Mouse (Mus musculus) liver, embryonic 15.5 days (tissue): ENCODE measurements at regions not wholly inside any gene's neighbourhood (a gene's known extent, or its start where the extent isn't known, plus 50 kb on each side); places are given as distances from the start of the nearest gene placed in this dataset.
"Not testable (repeated sequence)": the region's sequence is repeated elsewhere in the genome, so short reads cannot be mapped to it uniquely, and the experiment has no call there.

ENCODE experiments used
- ATAC-seq: fragments of 200-750 bp; cut with Nextera tagmentation; 2 replicates; pipeline ENCODE4 v1.8.0; 2017; ENCODE audit warnings: moderate number of reproducible peaks, mild to moderate bottlenecking, moderate library complexity; ENCODE audit not compliant: insufficient read depth
- H3K27ac ChIP-seq: fragments of 300-500 bp; sonication (generic); replicated peaks from 2 replicates; pipeline ENCODE4 v1.5.1; 2015; ENCODE audit warnings: mild to moderate bottlenecking, inconsistent platforms
- H3K27me3 ChIP-seq: fragments of 300-500 bp; sonication (generic); 2 replicates; pipeline ENCODE4 v1.6.1; 2015; ENCODE audit warnings: mild to moderate bottlenecking, inconsistent platforms
- H3K36me3 ChIP-seq: fragments of 300-500 bp; sonication (generic); replicated peaks from 2 replicates; pipeline ENCODE4 v1.6.1; 2015; ENCODE audit warnings: moderate library complexity, mild to moderate bottlenecking, inconsistent platforms
- H3K4me1 ChIP-seq: fragments of 300-500 bp; sonication (generic); replicated peaks from 2 replicates; pipeline ENCODE4 v1.6.1; 2015; ENCODE audit warnings: inconsistent platforms
- H3K4me2 ChIP-seq: fragments of 300-500 bp; sonication (generic); 2 replicates; pipeline ENCODE4 v1.6.1; 2015; ENCODE audit warnings: moderate library complexity, mild to moderate bottlenecking, inconsistent platforms
- H3K4me3 ChIP-seq: fragments of 300-500 bp; sonication (generic); replicated peaks from 2 replicates; pipeline ENCODE4 v1.5.1; 2015; ENCODE audit warnings: mild to moderate bottlenecking, inconsistent platforms
- H3K9ac ChIP-seq: fragments of 300-500 bp; sonication (generic); 2 replicates; pipeline ENCODE4 v1.6.1; 2015; ENCODE audit warnings: moderate library complexity, mild to moderate bottlenecking, inconsistent platforms
- H3K9me3 ChIP-seq: fragments of 300-500 bp; sonication (generic); replicated peaks from 2 replicates; pipeline ENCODE4 v1.6.1; 2016; ENCODE audit warnings: inconsistent platforms
- WGBS: fragments of 180-500 bp; shearing (Covaris S2); methylation state at CpG from one replicate; pipeline ENCODE4 v1.1.7; 2015; ENCODE audit warnings: mixed read lengths; ENCODE audit not compliant: insufficient replicate concordance; 5-methylcytosine and 5-hydroxymethylcytosine counted together

- WGBS: 54% methylated on average over 5 of the region's 5 CpGs
- Histone ChIP-seq H3K9me3 (no peaks in the 10 kb centered on the region), H3K9ac (no peak overlapping the region), H3K27me3 (no peaks in the 10 kb centered on the region), H3K4me1 (no peaks in the 10 kb centered on the region), H3K4me3 (no peak overlapping the region), H3K36me3 (no peaks in the 10 kb centered on the region), H3K4me2 (no peak overlapping the region), H3K27ac (no peak overlapping the region)
- no peak for ATAC-seq
Measured at GRCm38 (mm10) chr10:66643160-66643559, 452.8 kb upstream of the Jmjd1c start.

GRCm38 (mm10) chr10:66657520-66657919, 438.4 kb upstream of the Jmjd1c start:
- ATAC-seq: no peak
- H3K9me3 ChIP-seq: no peaks in the 10 kb centered on the region
- no peak overlapping the region for H3K9ac ChIP-seq
- H3K27me3 ChIP-seq: no peaks in the 10 kb centered on the region
- WGBS: 68% methylated on average over 5 of the region's 5 CpGs
- no peak overlapping the region for H3K27ac ChIP-seq
- H3K4me3 ChIP-seq: no peak overlapping the region
- H3K4me2 ChIP-seq: no peak overlapping the region
- H3K36me3 ChIP-seq: no peaks in the 10 kb centered on the region
- no peaks in the 10 kb centered on the region for H3K4me1 ChIP-seq

GRCm38 (mm10) chr10:66683160-66683559, 412.8 kb upstream of the Jmjd1c start:
- Histone ChIP-seq H3K4me2 (no peak overlapping the region), H3K9ac (no peak overlapping the region), H3K9me3 (peaks cover 8% of the 10 kb centered on the region; the same call in 1 of the 2 replicates), H3K36me3 (no peaks in the 10 kb centered on the region), H3K27ac (no peak overlapping the region), H3K4me1 (no peaks in the 10 kb centered on the region), H3K27me3 (no peaks in the 10 kb centered on the region), H3K4me3 (no peak overlapping the region)
- WGBS: 70% methylated on average over 6 of the region's 6 CpGs
- no peak for ATAC-seq

GRCm38 (mm10) chr10:66689196-66689595, 406.7 kb upstream of the Jmjd1c start:
- peaks cover 13% of the 10 kb centered on the region; the same call in 1 of the 2 replicates for H3K9me3 ChIP-seq
- ATAC-seq, H3K27me3 ChIP-seq, H3K36me3 ChIP-seq, H3K4me2 ChIP-seq, H3K9ac ChIP-seq, H3K4me3 ChIP-seq, H3K27ac ChIP-seq, H3K4me1 ChIP-seq: not testable (repeated sequence)
- WGBS: 38% methylated on average over 2 of the region's 2 CpGs

- WGBS: 62% methylated on average over 11 of the region's 11 CpGs
Measured at GRCm38 (mm10) chr10:66694549-66695285, 401.2 kb upstream of the Jmjd1c start.

GRCm38 (mm10) chr10:66714926-66715325, 381.0 kb upstream of the Jmjd1c start:
- not testable (repeated sequence) for H3K4me1 ChIP-seq, H3K27me3 ChIP-seq, ATAC-seq, H3K4me2 ChIP-seq, H3K36me3 ChIP-seq, H3K9ac ChIP-seq, H3K27ac ChIP-seq, H3K4me3 ChIP-seq
- WGBS: 71% methylated on average over 9 of the region's 9 CpGs
- H3K9me3 ChIP-seq: peaks cover 11% of the 10 kb centered on the region; the same call in 1 of the 2 replicates

More at GRCm38 (mm10) chr10:66694549-66695285, 401.2 kb upstream of the Jmjd1c start:
- H3K4me2 ChIP-seq: no peak overlapping the region
- no peaks in the 10 kb centered on the region for H3K27me3 ChIP-seq
- H3K4me1 ChIP-seq: no peaks in the 10 kb centered on the region
- no peaks in the 10 kb centered on the region for H3K36me3 ChIP-seq
- H3K9me3 ChIP-seq: peaks cover 3% of the 10 kb centered on the region; the same call in 1 of the 2 replicates
- H3K4me3 ChIP-seq: no peak overlapping the region
- ATAC-seq: no peak
- no peak overlapping the region for H3K9ac ChIP-seq
- H3K27ac ChIP-seq: no peak overlapping the region

- Histone ChIP-seq H3K4me1 (no peaks in the 10 kb centered on the region), H3K27ac (no peak overlapping the region), H3K9me3 (peaks cover 13% of the 10 kb centered on the region; the same call in 1 of the 2 replicates), H3K36me3 (no peaks in the 10 kb centered on the region), H3K27me3 (no peaks in the 10 kb centered on the region), H3K4me2 (no peak overlapping the region), H3K4me3 (no peak overlapping the region), H3K9ac (no peak overlapping the region)
- 61% methylated on average over 7 of the region's 7 CpGs for WGBS
- ATAC-seq: no peak
Measured at GRCm38 (mm10) chr10:66717909-66718308, 378.0 kb upstream of the Jmjd1c start.

- Histone ChIP-seq H3K36me3 (no peaks in the 10 kb centered on the region), H3K9me3 (peaks cover 13% of the 10 kb centered on the region; the same call in 1 of the 2 replicates), H3K9ac (no peak overlapping the region), H3K4me3 (no peak overlapping the region), H3K4me1 (no peaks in the 10 kb centered on the region), H3K4me2 (no peak overlapping the region), H3K27me3 (no peaks in the 10 kb centered on the region), H3K27ac (no peak overlapping the region)
- no peak for ATAC-seq
- 72% methylated on average over 11 of the region's 11 CpGs for WGBS
Measured at GRCm38 (mm10) chr10:66719796-66720195, 376.1 kb upstream of the Jmjd1c start.

- Histone ChIP-seq H3K4me3 (no peak overlapping the region), H3K9ac (no peak overlapping the region), H3K9me3 (no peaks in the 10 kb centered on the region), H3K36me3 (no peaks in the 10 kb centered on the region), H3K27me3 (no peaks in the 10 kb centered on the region), H3K4me1 (no peaks in the 10 kb centered on the region), H3K27ac (no peak overlapping the region), H3K4me2 (no peak overlapping the region)
- ATAC-seq: no peak
- 67% methylated on average over 5 of the region's 5 CpGs for WGBS
Measured at GRCm38 (mm10) chr10:66733631-66734030, 362.3 kb upstream of the Jmjd1c start.

GRCm38 (mm10) chr10:66734853-66735252, 361.1 kb upstream of the Jmjd1c start:
- H3K27ac ChIP-seq: no peak overlapping the region
- no peaks in the 10 kb centered on the region for H3K36me3 ChIP-seq
- no peaks in the 10 kb centered on the region for H3K4me1 ChIP-seq
- no peaks in the 10 kb centered on the region for H3K9me3 ChIP-seq
- H3K4me3 ChIP-seq: no peak overlapping the region
- ATAC-seq: no peak
- WGBS: 45% methylated on average over 5 of the region's 5 CpGs
- H3K9ac ChIP-seq: no peak overlapping the region
- H3K27me3 ChIP-seq: no peaks in the 10 kb centered on the region
- no peak overlapping the region for H3K4me2 ChIP-seq

GRCm38 (mm10) chr10:66739017-66739416, 356.9 kb upstream of the Jmjd1c start:
- Histone ChIP-seq H3K36me3 (no peaks in the 10 kb centered on the region), H3K27ac (no peak overlapping the region), H3K9ac (no peak overlapping the region), H3K4me3 (no peak overlapping the region), H3K4me2 (no peak overlapping the region), H3K4me1 (no peaks in the 10 kb centered on the region), H3K9me3 (no peaks in the 10 kb centered on the region), H3K27me3 (no peaks in the 10 kb centered on the region)
- no peak for ATAC-seq
- WGBS: 57% methylated on average over 7 of the region's 7 CpGs

- ATAC-seq: no peak
- no peak overlapping the region for H3K4me2 ChIP-seq
- H3K36me3 ChIP-seq: no peaks in the 10 kb centered on the region
- H3K27me3 ChIP-seq: no peaks in the 10 kb centered on the region
- H3K9me3 ChIP-seq: no peaks in the 10 kb centered on the region
- no peak overlapping the region for H3K9ac ChIP-seq
- WGBS: 31% methylated on average over 3 of the region's 3 CpGs
- H3K4me3 ChIP-seq: no peak overlapping the region
- no peak overlapping the region for H3K27ac ChIP-seq
- no peaks in the 10 kb centered on the region for H3K4me1 ChIP-seq
Measured at GRCm38 (mm10) chr10:66741819-66742218, 354.1 kb upstream of the Jmjd1c start.
